Mouse (Mus musculus) right cerebral cortex, postnatal 4 days (tissue): ENCODE data around the gene Ano10.

Experiments used
- DNase-seq: peaks from one replicate; pipeline ENCODE4 v3.0.0-alpha.2; 2022

Gene Ano10

GRCm38 (mm10) chr9:122244080-122244799 is 50.0 kb downstream of the Ano10 start:
- DNase-seq: peak; percentile 74

- no peak for DNase-seq
These were observed 50.9 kb downstream of the Ano10 start for GRCm38 (mm10) chr9:122243297-122243696.

GRCm38 (mm10) chr9:122242856-122243255 is 51.4 kb downstream of the Ano10 start:
- DNase-seq: no peak

GRCm38 (mm10) chr9:122241812-122242400 is 52.3 kb downstream of the Ano10 start:
- no peak for DNase-seq

GRCm38 (mm10) chr9:122240629-122241199 is 53.5 kb downstream of the Ano10 start:
- no peak for DNase-seq

GRCm38 (mm10) chr9:122234741-122235140 is 59.5 kb downstream of the Ano10 start:
- DNase-seq: no peak

- no peak for DNase-seq
These were observed 60.3 kb downstream of the Ano10 start for GRCm38 (mm10) chr9:122233972-122234345.

- DNase-seq: no peak
These were observed 60.8 kb downstream of the Ano10 start for GRCm38 (mm10) chr9:122233316-122233971.

GRCm38 (mm10) chr9:122232912-122233311 is 61.3 kb downstream of the Ano10 start:
- no peak for DNase-seq

GRCm38 (mm10) chr9:122230701-122231100 is 63.5 kb downstream of the Ano10 start:
- no peak for DNase-seq

GRCm38 (mm10) chr9:122226419-122226818 is 67.8 kb downstream of the Ano10 start:
- no peak for DNase-seq

GRCm38 (mm10) chr9:122225309-122225708 is 68.9 kb downstream of the Ano10 start:
- no peak for DNase-seq

- DNase-seq: no peak
These were observed 71.2 kb downstream of the Ano10 start for GRCm38 (mm10) chr9:122223005-122223404.

- no peak for DNase-seq
These were observed 74.3 kb downstream of the Ano10 start for GRCm38 (mm10) chr9:122219934-122220333.

- DNase-seq: no peak
These were observed 77.2 kb downstream of the Ano10 start for GRCm38 (mm10) chr9:122216945-122217529.

- no peak for DNase-seq
These were observed 79.1 kb downstream of the Ano10 start for GRCm38 (mm10) chr9:122215118-122215517.

GRCm38 (mm10) chr9:122208311-122208710 is 85.9 kb downstream of the Ano10 start:
- DNase-seq: no peak

- DNase-seq: no peak
These were observed 88.6 kb downstream of the Ano10 start for GRCm38 (mm10) chr9:122205543-122206200.

- DNase-seq: no peak
These were observed 89.7 kb downstream of the Ano10 start for GRCm38 (mm10) chr9:122204508-122204907.

- DNase-seq: no peak
These were observed 95.0 kb downstream of the Ano10 start for GRCm38 (mm10) chr9:122199253-122199652.

- DNase-seq: no peak
These were observed 95.6 kb downstream of the Ano10 start for GRCm38 (mm10) chr9:122198621-122199020.

- no peak for DNase-seq
These were observed 97.2 kb downstream of the Ano10 start for GRCm38 (mm10) chr9:122197021-122197420.
